Mouse (Mus musculus) gastrocnemius, postnatal 10 days (tissue): ENCODE data around the gene Akap7. TPM values are rescaled to one million over a fixed set of nuclear protein-coding genes. Genes with fewer than 3 reads are reported as not detected.
A peak's percentile ranks its signal among the peaks of the same experiment; 100 is the strongest.
"Not testable (repeated sequence)": the region's sequence is repeated elsewhere in the genome, so short reads cannot be mapped to it uniquely, and the experiment has no call there.

Experiments
- DNase-seq: peaks from one replicate; pipeline ENCODE4 v3.0.0; 2021; ENCODE audit warnings: mixed read lengths
- total RNA-seq, 2 experiments: library from RNA; stranded (reverse); gene quantifications; 2 replicates each; pipeline ENCODE4 v1.2.3; 2021

The Akap7 gene
- total RNA-seq, 2 experiments from 2014 or later: 47.9 to 58.8 TPM

GRCm38 (mm10) chr10:25191166-25191565 is 116.5 kb downstream of the Akap7 start:
- DNase-seq: no peak

GRCm38 (mm10) chr10:25186240-25186639 is 121.4 kb downstream of the Akap7 start:
- not testable (repeated sequence) for DNase-seq

GRCm38 (mm10) chr10:25185691-25186090 is 122.0 kb downstream of the Akap7 start:
- DNase-seq: no peak

DNA sequence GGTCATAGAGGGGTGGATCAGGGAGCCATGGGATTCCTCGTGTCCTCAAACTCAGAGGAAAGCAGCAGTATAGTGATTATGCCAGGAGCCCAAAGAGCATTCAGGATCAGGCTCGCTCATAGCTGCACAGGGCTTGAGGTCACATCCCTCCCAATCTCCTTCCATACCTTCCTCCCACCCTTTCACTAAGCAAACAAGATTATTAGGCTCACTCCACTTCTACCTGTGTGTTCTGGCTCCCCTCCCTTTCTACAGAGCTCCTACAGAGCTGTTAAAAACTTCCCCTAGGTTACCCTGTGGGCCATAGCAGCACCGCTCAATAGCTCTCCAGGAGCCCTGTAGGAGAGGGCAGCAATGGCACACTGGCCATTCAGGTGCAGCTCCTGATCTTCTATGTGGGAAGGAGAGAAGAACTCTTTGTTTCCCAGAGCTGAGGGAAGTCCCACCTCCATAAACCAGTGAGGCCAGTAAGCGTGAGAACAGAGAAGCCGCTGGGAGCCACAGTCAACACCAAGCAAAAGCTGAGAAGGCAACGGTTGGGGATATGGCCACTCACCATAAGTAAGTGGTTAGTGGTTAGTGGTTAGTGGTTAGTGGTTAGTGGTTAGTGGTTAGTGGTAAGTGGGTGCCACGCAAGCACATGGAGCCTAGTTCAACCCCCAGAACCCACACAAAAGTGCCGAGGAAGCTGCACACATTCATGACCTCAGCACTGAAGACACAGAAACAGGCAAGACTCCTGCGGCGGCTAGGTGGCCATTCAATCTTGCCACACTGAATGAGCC is 122.7 kb downstream of the Akap7 start:
- DNase-seq: no peak

- no peak for DNase-seq
Observed at GRCm38 (mm10) chr10:25183271-25183670, 124.4 kb downstream of the Akap7 start.

DNA sequence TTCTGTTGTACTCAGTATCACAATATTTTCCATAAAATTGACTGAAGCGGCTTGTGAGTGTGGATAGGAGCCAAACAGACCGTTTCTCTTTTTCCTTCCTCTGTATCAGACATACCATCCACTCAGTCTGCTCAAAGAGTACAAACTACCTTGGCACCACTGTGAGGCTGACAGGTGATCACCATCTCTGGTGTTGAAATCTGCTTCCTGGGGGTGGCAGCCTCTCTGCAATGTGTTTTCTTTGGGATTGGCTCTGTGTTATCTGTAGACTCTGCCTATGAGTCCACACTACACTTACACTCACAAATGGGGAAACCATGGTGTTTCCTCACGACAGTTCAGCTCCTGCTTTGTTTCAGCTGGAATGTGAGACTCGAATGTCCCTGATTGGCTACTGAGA is 128.6 kb downstream of the Akap7 start:
- no peak for DNase-seq

- DNase-seq: no peak
Observed at GRCm38 (mm10) chr10:25177270-25177669, 130.4 kb downstream of the Akap7 start.

- DNase-seq: no peak
Observed at GRCm38 (mm10) chr10:25174872-25175271, 132.8 kb downstream of the Akap7 start.

GRCm38 (mm10) chr10:25167365-25168194 is 140.1 kb downstream of the Akap7 start:
- DNase-seq: no peak

DNA sequence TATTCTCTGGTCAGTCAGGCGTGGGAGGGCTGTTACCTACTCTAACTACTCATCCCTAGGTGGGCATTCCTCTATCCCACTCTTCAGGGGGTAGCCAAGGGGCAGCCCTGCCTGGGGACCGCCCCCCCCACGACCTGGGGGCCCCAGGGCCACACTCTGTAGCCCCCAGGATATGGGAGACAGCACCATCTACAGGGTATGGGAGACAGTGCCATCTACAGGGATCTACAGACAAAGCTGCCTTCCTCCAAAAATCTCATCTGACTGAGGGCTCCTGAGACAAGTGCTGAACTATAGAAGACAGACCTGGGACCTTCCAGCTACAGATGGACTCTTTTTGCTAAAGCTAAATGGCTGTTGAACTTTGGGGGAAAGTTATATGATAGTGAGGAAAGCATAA is 144.2 kb downstream of the Akap7 start:
- DNase-seq: not testable (repeated sequence)

DNA sequence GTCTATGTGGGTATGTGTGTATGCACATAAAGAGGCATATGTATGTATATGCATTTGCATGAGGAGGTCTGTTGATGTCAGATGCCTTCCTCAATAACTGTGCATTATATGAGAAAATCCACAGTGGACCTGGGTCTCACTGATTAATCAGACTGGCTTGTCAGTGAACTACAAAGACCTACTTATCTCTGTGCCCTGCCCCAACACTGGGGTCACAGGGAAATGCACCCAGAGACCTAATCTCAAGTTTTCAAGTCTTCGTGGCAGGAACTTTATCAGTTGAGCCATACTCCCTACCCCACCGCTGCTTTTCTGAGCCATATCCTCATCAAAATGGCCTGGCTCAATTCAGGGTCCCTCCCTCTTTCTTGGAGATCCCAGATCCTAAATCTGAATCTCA is 146.0 kb downstream of the Akap7 start:
- no peak for DNase-seq

DNA sequence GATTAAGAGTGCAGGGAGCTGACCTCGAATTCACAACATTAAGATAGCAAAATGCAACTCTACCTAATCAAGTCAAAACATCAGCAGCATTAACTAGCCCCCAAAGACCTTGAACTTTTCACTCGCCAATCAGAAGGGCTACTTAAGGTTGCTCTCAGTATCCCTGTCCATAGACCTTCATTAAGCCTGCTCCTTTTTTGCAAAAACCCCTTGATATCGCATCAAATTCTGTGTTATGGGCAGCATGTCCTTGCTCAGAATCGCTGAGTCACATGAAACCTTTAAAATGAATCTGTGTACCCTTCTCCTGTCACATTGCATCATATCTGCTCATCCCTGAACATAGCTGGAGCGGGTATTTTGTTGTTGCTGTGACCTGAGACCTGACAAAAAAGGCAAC is 149.0 kb downstream of the Akap7 start:
- DNase-seq: no peak

DNA sequence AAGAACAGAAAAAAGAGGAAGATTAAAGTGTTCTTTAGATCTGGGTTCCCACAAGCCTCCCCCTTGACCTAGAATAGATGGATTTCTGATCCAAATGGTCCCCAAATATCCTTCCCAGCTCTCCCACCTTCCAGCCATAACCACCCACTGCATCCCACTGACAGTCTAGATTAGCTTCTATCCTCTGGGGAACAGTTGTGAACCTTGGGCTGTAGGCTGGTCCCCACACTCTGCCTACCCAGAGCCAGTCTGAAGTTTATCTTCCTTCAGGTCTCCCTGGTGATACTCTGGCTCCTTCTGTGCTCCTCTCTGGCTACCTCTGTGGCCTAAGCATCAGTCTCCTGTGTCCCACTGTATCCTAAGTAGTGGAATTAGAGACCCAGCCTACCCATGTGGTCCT is 150.3 kb downstream of the Akap7 start:
- no peak for DNase-seq

GRCm38 (mm10) chr10:25154225-25154624 is 153.4 kb downstream of the Akap7 start:
- DNase-seq: no peak

GRCm38 (mm10) chr10:25151172-25151800 is 156.4 kb downstream of the Akap7 start:
- DNase-seq: no peak

DNA sequence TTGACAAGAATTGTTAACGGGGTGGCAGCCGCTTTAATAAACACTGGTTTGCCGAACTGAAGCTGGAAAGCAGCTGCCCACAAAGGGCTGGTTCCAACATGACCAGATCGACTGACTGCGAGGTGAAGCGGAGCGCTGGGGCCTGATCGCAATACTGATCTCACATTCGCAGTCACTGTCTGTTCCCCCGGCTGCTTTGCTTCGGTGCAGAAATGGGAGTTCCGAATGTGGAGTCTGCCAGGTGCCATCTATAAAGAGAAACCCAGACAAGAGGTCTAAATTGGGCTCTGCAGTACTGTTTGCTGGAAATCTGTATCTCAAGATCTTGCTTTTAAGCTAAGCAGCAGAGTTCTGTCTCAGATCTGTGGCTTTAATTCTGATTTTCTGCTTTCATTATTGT is 161.8 kb downstream of the Akap7 start:
- DNase-seq: no peak

DNA sequence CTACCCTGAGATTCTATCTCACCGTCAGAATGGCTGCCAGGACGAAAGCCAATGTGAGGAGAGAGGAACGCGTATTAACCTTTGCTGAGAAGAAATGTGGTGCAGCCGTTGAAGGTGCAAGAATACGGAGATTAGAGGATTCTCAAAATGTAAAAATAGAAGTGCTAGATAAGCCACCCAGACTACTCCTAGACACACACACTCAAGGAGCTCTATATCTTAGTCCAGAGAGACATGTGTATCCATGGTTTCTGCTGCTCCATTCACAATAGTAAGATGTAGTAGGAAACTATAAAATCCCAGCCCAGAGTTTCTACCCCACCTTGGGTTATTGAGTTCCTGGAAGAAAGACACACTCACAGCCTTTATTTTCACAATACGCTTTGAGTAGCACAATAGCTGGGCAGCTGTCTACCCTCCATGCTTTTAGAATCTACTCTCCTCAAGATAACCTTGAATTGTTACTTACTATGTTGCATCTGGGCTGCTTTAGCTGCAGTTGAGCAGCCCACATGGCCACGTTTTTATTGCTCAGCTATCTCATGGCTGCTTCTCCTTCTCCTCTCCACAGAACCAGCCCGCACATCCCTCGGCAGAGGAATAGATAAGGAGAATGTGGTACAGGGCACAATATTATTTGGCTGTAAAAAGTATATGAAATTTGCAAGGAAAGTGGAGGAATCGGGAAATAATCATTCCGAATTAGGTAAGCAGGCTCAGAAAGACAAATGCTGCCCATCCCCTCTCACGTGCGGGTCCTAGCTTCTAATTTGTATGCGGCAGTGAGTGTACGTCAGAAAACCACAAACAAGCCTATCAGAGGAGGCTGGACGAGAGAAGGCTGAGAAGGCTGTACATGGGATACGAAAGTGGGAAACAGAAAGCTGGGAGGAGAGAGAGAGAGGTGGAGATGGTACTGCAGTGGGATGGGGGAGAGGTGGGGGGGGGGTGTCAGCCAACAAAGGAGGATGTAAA is 162.6 kb downstream of the Akap7 start:
- DNase-seq: no peak

DNA sequence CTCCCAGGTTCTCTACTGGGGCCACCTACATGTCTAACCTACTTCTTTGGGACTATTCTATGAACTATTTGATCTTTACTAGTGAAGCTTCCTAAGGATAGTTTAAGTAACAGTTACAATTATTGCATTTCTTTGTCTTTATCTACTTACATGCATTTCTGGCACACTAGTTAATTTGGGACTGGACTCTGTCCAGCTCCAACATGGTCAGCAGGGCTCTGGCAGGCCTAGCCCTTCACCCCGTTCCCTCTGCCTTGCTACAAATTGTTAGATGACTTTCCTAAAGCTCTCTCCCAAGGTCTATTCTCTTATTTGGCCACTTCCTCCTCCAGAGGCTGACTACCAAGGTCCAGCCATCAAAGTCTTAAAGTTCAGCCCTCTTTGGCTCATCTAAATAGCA is 165.9 kb downstream of the Akap7 start:
- no peak for DNase-seq

GRCm38 (mm10) chr10:25140155-25140755 is 167.4 kb downstream of the Akap7 start:
- peak; percentile 15 for DNase-seq

- no peak for DNase-seq
Observed at GRCm38 (mm10) chr10:25133581-25133980, 174.1 kb downstream of the Akap7 start.

DNA sequence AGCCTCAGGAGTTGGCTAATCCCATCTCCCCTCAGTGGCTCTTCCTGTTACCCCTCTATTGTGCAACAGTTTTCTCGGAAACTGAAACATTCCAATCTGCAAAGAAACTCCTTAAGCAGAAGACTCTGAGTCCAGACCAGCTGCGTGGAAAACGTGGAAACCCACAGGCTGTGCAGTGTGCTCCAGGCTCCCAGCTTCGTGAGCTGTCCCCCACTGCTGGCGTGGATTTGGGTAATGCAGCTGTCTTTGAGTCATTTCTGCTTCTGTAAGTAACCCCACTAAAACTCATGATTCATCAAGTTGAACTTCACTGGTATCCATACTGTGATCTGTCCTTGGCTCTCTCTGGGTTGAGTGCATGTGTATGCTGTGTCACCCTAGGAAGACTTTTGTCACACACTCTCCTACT is 179.2 kb downstream of the Akap7 start:
- peak; percentile 10 for DNase-seq
